Mouse (Mus musculus) limb, embryonic 10.5 days (tissue): ENCODE measurements around the gene Cldn14. TPM values are rescaled to one million over a fixed set of nuclear protein-coding genes. Genes with fewer than 3 reads are reported as not detected.
"Not testable (repeated sequence)": the region's sequence is repeated elsewhere in the genome, so short reads cannot be mapped to it uniquely, and the experiment has no call there.

ENCODE experiments used
- DNase-seq: peaks from one replicate; pipeline ENCODE4 v3.0.0-alpha.2; 2017; ENCODE audit warnings: low spot score
- H3K27ac ChIP-seq: fragments of 300-500 bp; sonication (generic); 2 replicates; pipeline ENCODE4 v1.5.1; 2016; ENCODE audit warnings: mild to moderate bottlenecking
- H3K27me3 ChIP-seq: fragments of 300-500 bp; sonication (generic); 2 replicates; pipeline ENCODE4 v1.6.1; 2016; ENCODE audit warnings: low read depth, mild to moderate bottlenecking; ENCODE audit not compliant: poor library complexity, severe bottlenecking
- H3K36me3 ChIP-seq: fragments of 300-500 bp; sonication (generic); 2 replicates; pipeline ENCODE4 v1.6.1; 2016; ENCODE audit warnings: mild to moderate bottlenecking, moderate library complexity
- H3K4me1 ChIP-seq: fragments of 300-500 bp; sonication (generic); 2 replicates; pipeline ENCODE4 v1.6.1; 2016
- H3K4me3 ChIP-seq: fragments of 300-500 bp; sonication (generic); 2 replicates; pipeline ENCODE4 v1.5.1; 2016; ENCODE audit warnings: mild to moderate bottlenecking, moderate library complexity
- H3K9me3 ChIP-seq: fragments of 300-500 bp; sonication (generic); replicated peaks from 2 replicates; pipeline ENCODE4 v1.6.1; 2016; ENCODE audit warnings: mild to moderate bottlenecking
- WGBS: fragments of 180-500 bp; shearing (Covaris S2); methylation state at CpG from one replicate; pipeline ENCODE4 v1.1.7; 2016; 5-methylcytosine and 5-hydroxymethylcytosine counted together
- polyA plus RNA-seq: library from polyadenylated mRNA; unstranded; fragments of >200 nt; fragmentation: Nextera tagmentation; extraction: Ambion mirVana; gene quantifications from 2 replicates; pipeline ENCODE4 v1.2.1, GENCODE M21; 2016

The Cldn14 gene
- polyA plus RNA-seq, 1 experiment from 2014 or later, result not detected

DNA sequence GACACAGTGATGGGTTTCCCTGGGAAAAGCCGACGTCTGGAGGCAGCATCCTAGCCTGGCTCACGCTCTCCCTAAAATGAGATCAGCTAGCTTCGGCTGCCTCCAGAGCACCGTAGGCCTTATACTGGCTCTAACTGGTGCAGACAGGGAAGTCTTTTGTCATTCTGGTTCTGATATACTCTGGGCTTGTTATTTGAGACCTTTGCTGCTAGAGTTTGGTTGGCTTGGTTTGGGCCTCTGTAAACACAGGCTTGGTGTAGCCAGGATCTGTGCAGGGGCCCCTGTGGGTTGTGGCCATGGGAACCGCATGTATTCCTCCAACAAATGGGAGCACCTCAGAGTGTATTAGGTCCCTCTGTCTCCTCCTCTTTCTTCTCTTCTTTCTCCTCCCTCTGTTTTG lies 7.3 kb downstream of the Cldn14 start:
- H3K4me3 ChIP-seq, result no peak overlapping the region
- WGBS, result 84% methylated on average over 6 of the region's 6 CpGs

DNA sequence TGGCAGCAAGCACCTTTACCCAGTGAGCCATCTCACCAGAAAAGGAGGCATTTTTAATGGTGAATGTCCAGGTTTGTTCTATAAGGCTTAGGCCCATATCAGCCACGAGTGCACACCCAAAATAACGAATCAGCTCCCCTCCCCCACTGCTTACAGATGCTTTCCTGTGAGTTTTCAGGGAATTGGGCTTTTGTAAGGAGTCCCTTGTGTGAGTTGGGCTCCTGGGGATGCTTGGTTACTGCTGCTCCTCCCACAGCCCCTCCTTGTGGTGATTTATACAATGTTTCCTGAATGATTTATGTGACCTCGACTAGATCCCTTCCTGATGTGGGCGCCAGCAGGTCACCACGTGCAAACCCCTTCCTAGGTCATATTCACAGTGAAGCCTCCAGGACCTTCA lies 9.7 kb downstream of the Cldn14 start:
- Histone ChIP-seq H3K36me3 (no peaks in the 10 kb centered on the region), H3K4me1 (peaks cover 28% of the 10 kb centered on the region), H3K27me3 (no peaks in the 10 kb centered on the region), H3K4me3 (no peak overlapping the region), H3K9me3 (no peaks in the 10 kb centered on the region), H3K27ac (peak overlapping the region; percentile 25; the same call in 1 of the 2 replicates)
- WGBS, result 47% methylated on average over 5 of the region's 5 CpGs
- no peak for DNase-seq

More for the DNA sequence above, 7.3 kb downstream of the Cldn14 start:
- Histone ChIP-seq H3K9me3 (no peaks in the 10 kb centered on the region), H3K27me3 (no peaks in the 10 kb centered on the region), H3K27ac (no peak overlapping the region), H3K4me1 (peaks cover 20% of the 10 kb centered on the region), H3K36me3 (no peaks in the 10 kb centered on the region)
- no peak for DNase-seq

GRCm38 (mm10) chr16:93983576-93983975 lies 25.1 kb downstream of the Cldn14 start:
- no peak overlapping the region for H3K4me3 ChIP-seq
- H3K4me1 ChIP-seq, result peaks cover 38% of the 10 kb centered on the region
- no peak for DNase-seq
- 76% methylated on average over 9 of the region's 9 CpGs for WGBS
- H3K27ac ChIP-seq, result peak overlapping the region; percentile 56; the same call in 1 of the 2 replicates
- no peaks in the 10 kb centered on the region for H3K36me3 ChIP-seq
- H3K27me3 ChIP-seq, result no peaks in the 10 kb centered on the region
- H3K9me3 ChIP-seq, result no peaks in the 10 kb centered on the region

GRCm38 (mm10) chr16:93982341-93982740 lies 26.3 kb downstream of the Cldn14 start:
- WGBS, result 85% methylated on average over 11 of the region's 11 CpGs
- DNase-seq, result no peak
- Histone ChIP-seq H3K4me3 (no peak overlapping the region), H3K27me3 (no peaks in the 10 kb centered on the region), H3K36me3 (no peaks in the 10 kb centered on the region), H3K9me3 (no peaks in the 10 kb centered on the region), H3K27ac (peak overlapping the region; percentile 50; the same call in 1 of the 2 replicates), H3K4me1 (peaks cover 48% of the 10 kb centered on the region)

GRCm38 (mm10) chr16:93981190-93981841 lies 27.3 kb downstream of the Cldn14 start:
- H3K27ac ChIP-seq, result 0 out of 2 replicates have a peak overlapping the region, but pooled peaks have one; percentile 50

DNA sequence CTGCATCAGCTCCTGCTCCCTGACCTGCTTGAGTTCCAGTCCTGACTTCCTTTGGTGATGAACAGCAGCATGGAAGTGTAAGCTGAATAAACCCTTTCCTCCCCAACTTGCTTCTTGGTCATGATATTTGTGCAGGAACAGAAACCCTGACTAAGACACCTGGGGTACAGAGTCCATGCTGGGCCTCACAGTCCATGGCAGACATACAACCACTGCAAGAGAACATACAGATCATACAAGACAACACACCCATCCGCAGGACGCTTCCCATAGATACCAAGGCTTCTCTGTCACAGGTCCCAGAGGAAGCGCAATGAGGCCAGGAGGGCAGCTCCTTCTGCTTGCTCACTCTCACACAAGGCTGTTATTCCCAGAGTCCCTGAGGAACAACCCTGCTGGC lies 28.3 kb downstream of the Cldn14 start:
- not testable (repeated sequence) for H3K27me3 ChIP-seq, H3K4me3 ChIP-seq, DNase-seq, H3K9me3 ChIP-seq, H3K36me3 ChIP-seq
- peaks cover 48% of the 10 kb centered on the region for H3K4me1 ChIP-seq
- 92% methylated on average over 3 of the region's 3 CpGs for WGBS
- H3K27ac ChIP-seq, result 0 out of 2 replicates have a peak overlapping the region, but pooled peaks have one; percentile 10

More at GRCm38 (mm10) chr16:93981190-93981841, 27.3 kb downstream of the Cldn14 start:
- no peak for DNase-seq
- no peaks in the 10 kb centered on the region for H3K36me3 ChIP-seq
- H3K9me3 ChIP-seq, result no peaks in the 10 kb centered on the region
- peaks cover 48% of the 10 kb centered on the region for H3K4me1 ChIP-seq
- 54% methylated on average over 15 of the region's 15 CpGs for WGBS
- H3K4me3 ChIP-seq, result no peak overlapping the region
- no peaks in the 10 kb centered on the region for H3K27me3 ChIP-seq

DNA sequence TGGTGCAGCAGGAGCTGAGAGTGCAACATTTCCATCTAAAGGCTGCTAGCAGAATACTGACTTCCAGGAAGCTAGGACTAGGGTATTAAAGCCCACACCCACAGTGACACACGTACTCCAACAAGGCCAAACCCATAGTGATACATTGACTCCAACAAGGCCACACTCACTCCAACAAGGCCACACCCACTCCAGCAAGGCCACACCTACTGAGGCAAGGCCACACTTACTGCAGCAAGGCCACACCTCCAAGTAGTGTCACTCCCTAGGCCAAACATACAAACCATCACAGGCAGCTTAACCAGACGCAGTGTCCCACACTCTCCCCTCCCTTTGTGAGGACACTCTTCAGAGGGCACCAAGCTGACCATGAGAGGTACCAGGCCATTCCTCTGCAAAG lies 29.3 kb downstream of the Cldn14 start:
- 85% methylated on average over 2 of the region's 2 CpGs for WGBS
- no peak overlapping the region for H3K27ac ChIP-seq
- DNase-seq, result no peak
- no peaks in the 10 kb centered on the region for H3K9me3 ChIP-seq
- no peaks in the 10 kb centered on the region for H3K36me3 ChIP-seq
- no peak overlapping the region for H3K4me3 ChIP-seq
- H3K4me1 ChIP-seq, result peaks cover 55% of the 10 kb centered on the region
- H3K27me3 ChIP-seq, result no peaks in the 10 kb centered on the region

- Histone ChIP-seq H3K27me3 (no peaks in the 10 kb centered on the region), H3K9me3 (no peaks in the 10 kb centered on the region), H3K27ac (no peak overlapping the region; the same call in 1 of the 2 replicates), H3K4me3 (no peak overlapping the region), H3K36me3 (no peaks in the 10 kb centered on the region), H3K4me1 (peaks cover 59% of the 10 kb centered on the region)
- WGBS, result 89% methylated on average over 6 of the region's 6 CpGs
- no peak for DNase-seq
Measured at GRCm38 (mm10) chr16:93977587-93977986, 31.1 kb downstream of the Cldn14 start.

DNA sequence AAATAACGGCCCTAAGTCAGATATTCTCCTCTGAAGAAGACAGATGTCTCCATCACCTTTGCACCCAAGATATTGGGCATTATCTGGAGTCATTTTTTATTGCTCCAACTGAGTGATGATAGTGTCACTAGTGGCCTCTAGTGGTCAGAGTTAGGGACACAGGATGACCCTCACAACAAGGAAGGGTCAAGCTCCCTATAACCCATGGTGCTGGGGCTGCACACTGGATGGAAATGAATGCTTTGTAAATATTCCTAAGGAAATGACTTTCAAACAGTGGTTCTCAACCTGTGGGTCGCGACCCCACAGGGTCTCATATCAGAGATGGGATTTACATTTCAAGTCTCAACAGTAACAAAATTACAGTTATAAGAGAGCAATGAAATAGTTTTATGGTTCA lies 31.7 kb downstream of the Cldn14 start:
- Histone ChIP-seq H3K9me3 (no peaks in the 10 kb centered on the region), H3K4me1 (peaks cover 54% of the 10 kb centered on the region), H3K27ac (no peak overlapping the region), H3K36me3 (no peaks in the 10 kb centered on the region), H3K27me3 (no peaks in the 10 kb centered on the region), H3K4me3 (no peak overlapping the region)
- no peak for DNase-seq
- 54% methylated on average over 3 of the region's 3 CpGs for WGBS

- H3K4me3 ChIP-seq, result no peak overlapping the region
Measured at GRCm38 (mm10) chr16:93975430-93975829, 33.2 kb downstream of the Cldn14 start.

DNA sequence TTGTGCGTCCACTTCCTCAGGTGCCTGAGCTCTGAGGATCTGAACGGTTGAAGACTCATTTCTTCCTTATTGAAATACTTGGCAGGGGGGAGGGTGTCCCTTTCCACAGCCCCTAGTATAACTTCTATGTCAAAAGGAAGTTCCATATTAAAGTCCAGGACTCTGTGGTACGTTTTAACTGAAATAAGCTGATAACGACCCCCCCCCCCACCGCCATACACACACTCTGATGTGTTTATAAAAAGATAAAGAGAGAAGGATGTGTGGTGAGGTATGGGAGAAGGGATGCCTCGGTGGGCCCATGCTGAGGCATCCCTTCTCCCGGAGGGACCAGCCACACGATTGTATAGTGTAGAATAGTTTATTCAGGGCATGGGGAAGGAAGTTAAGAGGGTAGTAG lies 34.4 kb downstream of the Cldn14 start:
- H3K36me3 ChIP-seq, result no peaks in the 10 kb centered on the region
- H3K27me3 ChIP-seq, result peaks cover 4% of the 10 kb centered on the region; the same call in 1 of the 2 replicates
- peaks cover 48% of the 10 kb centered on the region for H3K4me1 ChIP-seq
- peak overlapping the region; percentile 43 for H3K4me3 ChIP-seq
- no peak for DNase-seq
- 64% methylated on average over 8 of the region's 8 CpGs for WGBS
- H3K27ac ChIP-seq, result peak overlapping the region; percentile 80; the same call in 1 of the 2 replicates
- no peaks in the 10 kb centered on the region for H3K9me3 ChIP-seq

More at GRCm38 (mm10) chr16:93975430-93975829, 33.2 kb downstream of the Cldn14 start:
- Histone ChIP-seq H3K27ac (no peak overlapping the region), H3K4me1 (peaks cover 49% of the 10 kb centered on the region), H3K27me3 (0 out of 2 replicates have a peak, but pooled peaks cover 4% of the 10 kb centered on the region), H3K36me3 (no peaks in the 10 kb centered on the region), H3K9me3 (no peaks in the 10 kb centered on the region)
- 83% methylated on average over 12 of the region's 12 CpGs for WGBS
- DNase-seq, result no peak

- Histone ChIP-seq H3K27me3 (peaks cover 4% of the 10 kb centered on the region; the same call in 1 of the 2 replicates), H3K27ac (peak overlapping the region; percentile 80), H3K4me1 (peaks cover 44% of the 10 kb centered on the region), H3K9me3 (no peaks in the 10 kb centered on the region), H3K36me3 (no peaks in the 10 kb centered on the region), H3K4me3 (peak overlapping the region; percentile 43)
- DNase-seq, result no peak
- WGBS, result 53% methylated on average over 5 of the region's 5 CpGs
Measured at GRCm38 (mm10) chr16:93973554-93973953, 35.1 kb downstream of the Cldn14 start.

DNA sequence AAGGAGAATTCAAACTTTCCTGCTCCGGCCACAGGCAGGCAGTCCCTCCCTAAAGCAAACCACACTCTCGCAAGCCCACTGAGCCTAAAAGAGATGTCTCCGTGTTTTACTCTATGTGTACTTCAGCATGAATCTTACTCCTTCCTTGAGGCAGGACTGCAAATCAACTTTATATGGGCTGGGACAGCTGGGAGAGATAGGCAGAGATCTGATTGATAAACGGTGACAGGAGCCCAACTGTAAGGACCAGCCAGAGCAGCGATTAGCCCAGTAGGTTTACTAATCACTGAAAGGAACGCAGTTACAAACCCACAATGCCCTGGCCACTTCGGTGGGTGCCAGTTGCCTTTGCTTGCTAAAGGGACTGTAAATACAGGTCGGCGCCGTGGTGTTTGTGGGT lies 35.5 kb downstream of the Cldn14 start:
- H3K9me3 ChIP-seq, result no peaks in the 10 kb centered on the region
- H3K27ac ChIP-seq, result peak overlapping the region; percentile 80
- DNase-seq, result no peak
- H3K4me3 ChIP-seq, result peak overlapping the region; percentile 43
- peaks cover 40% of the 10 kb centered on the region for H3K4me1 ChIP-seq
- H3K36me3 ChIP-seq, result no peaks in the 10 kb centered on the region
- 31% methylated on average over 10 of the region's 10 CpGs for whole genome bisulfite sequencing
- peaks cover 4% of the 10 kb centered on the region; the same call in 1 of the 2 replicates for H3K27me3 ChIP-seq
